Mouse (Mus musculus) brain, embryonic 18.5 days (tissue): Measurements from ENCODE around the gene Aplf.

Experiments used
- DNase-seq: peaks from one replicate; pipeline ENCODE4 v3.0.0-alpha.2; 2012; ENCODE audit warnings: low read depth, low spot score

The Aplf gene

DNA sequence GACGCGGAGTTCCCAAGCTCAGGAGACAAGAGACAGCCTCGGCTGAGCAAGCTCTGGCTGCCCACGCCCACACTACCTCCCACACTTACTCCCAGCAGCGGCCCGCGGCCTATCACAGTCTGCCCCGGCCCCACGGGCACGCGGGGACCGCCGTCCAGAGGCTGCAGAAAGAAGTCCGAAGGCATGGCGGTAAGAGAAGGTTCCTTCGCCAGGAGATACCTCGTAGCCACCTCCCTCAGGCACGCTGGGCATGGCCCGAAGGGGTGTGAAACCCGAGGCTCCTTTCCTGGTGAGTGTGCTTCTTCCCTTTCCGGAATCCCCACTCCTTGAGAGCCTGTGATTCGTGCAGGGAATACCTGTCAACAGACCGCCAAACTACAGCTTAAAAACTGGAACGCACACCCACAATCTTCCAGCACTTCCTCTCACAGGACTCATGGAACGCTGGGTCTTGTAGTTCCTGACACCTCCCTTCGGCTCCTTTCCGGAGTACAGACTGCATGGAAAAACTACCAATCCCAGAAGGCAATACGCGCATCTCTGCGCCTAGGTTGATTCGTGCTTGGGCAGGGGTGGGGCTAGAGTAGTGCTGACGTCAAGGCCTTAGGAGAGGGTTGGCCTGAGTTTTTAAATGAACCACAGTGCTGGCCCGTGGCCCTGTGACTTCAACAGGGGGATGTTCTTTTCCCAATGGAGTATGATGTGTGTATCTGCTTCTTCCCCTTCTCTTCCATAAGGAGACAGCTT, at the start of gene Aplf:
TSS of gene Aplf (minus strand) at position 423 of the 747 bp plus-strand sequence.
- DNase-seq = peak; percentile 97

DNA sequence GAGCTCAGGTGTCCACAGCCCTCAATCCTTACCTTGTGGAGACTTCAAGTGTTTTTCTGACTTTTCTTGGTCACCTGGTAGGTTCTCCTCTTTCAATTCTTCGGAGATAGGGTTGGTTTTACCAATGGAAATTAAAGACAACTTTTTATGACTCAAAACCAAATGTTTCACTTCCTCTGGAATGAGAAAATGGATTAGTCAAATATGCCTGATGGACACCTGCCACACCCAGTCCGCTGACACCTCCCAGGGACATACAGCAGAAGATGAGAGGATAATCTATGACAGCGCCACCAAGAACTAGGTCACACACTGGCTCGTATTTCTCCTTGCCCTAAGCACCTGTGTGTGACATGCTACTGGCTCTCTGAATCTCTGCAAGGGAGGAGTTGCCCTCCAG, 42.1 kb upstream of the Aplf start:
- no peak for DNase-seq

GRCm38 (mm10) chr6:87712311-87712710, 40.3 kb upstream of the Aplf start:
- no peak for DNase-seq

- DNase-seq = no peak
Measured at GRCm38 (mm10) chr6:87706246-87706645, 34.3 kb upstream of the Aplf start.

GRCm38 (mm10) chr6:87696544-87696943, 24.6 kb upstream of the Aplf start:
- DNase-seq = peak; percentile 40

GRCm38 (mm10) chr6:87695947-87696346, 24.0 kb upstream of the Aplf start:
- no peak for DNase-seq

DNA sequence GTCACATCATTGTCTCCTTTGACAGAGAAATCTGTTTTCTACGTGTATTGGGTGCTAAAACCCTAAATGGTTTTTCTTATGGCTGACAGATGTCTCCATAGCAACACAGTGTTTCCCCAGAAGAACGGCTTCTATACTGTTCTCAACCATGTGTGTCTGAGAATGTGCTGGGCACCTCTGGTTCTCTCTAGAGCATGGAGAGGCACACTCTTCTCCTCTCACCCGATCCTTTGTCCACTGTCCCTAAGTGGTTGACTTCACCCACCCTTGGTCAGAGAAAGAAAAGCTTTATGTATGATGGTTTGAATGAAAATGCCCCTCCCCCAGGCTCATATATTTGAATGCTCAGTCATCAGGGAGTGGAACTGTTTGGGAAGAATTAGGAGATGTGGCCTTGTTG, 8.4 kb upstream of the Aplf start:
- DNase-seq = no peak

GRCm38 (mm10) chr6:87672661-87673060, 668 bp upstream of the Aplf start:
- DNase-seq = no peak

GRCm38 (mm10) chr6:87671353-87671752, 640 bp downstream of the Aplf start:
- DNase-seq = no peak

DNA sequence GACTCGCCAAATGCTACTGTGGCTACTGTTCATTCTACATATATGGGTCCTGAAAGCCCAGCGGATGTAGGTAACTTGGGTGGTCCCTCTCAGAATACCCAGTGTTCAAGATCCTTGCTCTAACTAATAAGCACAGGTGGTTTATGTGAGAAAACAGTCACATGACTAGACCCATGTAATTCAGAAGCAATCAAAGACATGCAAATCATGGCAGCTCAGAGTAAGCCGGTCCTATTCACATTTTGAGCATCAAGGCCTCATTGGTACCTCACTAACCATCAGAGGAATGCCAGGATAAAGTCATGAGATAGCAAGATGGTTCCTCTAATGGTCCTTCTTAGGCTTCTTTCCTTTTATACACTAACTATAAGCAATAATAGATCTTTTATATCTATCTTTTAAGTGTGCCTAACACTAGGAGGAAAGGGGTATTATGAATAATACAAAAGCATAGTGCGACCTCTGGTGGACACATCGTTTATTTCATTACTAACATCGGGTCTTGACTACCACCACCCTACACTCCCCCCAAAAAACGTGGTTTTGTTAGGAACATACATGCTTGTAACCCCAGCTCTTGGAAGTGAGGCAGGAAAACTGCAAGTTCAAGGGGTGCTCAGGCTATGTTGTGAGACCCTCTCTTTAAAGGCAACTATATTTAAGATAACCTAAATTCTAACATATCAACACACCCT, 2.0 kb downstream of the Aplf start:
- DNase-seq = no peak

GRCm38 (mm10) chr6:87668733-87669132, 3.3 kb downstream of the Aplf start:
- no peak for DNase-seq

- no peak for DNase-seq
Measured at GRCm38 (mm10) chr6:87667804-87668203, 4.2 kb downstream of the Aplf start.

GRCm38 (mm10) chr6:87663445-87663844, 8.5 kb downstream of the Aplf start:
- DNase-seq = no peak

- DNase-seq = no peak
Measured at GRCm38 (mm10) chr6:87662197-87662596, 9.8 kb downstream of the Aplf start.

DNA sequence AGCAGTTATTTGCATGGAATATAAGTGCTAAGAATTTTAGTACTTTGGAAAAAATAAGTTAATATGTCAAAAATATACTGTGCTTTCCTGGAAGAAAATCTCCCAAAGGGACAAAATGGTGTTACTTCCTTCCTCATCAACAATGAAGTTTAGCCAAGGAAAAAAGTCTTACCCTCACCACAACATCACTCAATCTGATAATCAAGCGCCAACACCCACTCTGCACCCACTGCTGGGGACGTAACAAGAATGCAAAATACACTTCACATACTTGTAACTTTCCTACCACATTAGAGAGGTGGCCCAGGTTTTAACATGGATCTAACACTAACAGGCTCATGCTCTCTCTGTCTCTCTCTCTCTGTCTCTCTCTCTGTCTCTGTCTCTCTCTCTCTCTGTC, 10.3 kb downstream of the Aplf start:
- no peak for DNase-seq

- DNase-seq = no peak
Measured at GRCm38 (mm10) chr6:87658816-87659215, 13.2 kb downstream of the Aplf start.

- DNase-seq = no peak
Measured at GRCm38 (mm10) chr6:87653904-87654638, 17.9 kb downstream of the Aplf start.

DNA sequence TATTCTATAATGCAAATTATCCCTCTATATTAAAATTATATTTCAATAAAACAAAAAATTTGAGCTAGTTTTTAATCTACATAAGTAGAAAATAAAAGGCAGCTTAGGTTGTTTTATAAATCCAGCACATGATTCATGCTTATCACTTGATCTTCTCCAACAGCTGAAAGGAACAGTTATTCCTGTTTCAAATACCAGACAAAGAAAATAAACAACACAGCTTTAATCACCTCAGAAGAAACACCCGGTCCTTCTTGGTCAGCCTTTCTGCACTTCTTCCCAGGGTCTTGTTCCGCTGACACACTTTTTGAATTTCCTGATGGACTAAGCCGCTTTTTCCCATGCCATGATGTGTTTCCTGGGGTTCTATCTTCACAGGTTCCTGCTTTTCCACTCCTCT, 18.5 kb downstream of the Aplf start:
- DNase-seq = no peak

- no peak for DNase-seq
Measured at GRCm38 (mm10) chr6:87652670-87653069, 19.3 kb downstream of the Aplf start.

DNA sequence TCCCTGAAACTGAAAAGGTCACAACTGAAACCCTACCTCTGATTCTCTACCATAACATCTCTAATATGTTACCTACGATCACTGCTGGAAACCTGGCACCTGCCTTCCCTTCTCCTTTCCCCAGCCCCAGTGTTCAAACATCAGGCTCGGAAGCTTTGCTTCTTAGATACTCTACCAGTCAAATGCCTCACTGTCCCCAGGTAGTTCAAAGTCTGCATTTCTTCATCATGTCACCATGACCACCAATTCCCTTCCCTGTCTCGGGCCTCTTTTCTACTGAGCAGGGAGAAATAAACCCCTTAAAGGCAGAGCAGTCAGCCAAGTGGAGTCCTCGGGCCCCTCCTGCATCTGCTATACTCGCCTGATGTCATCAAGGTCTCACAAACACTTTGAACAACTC, 20.2 kb downstream of the Aplf start:
- DNase-seq = no peak

- DNase-seq = no peak
Measured at GRCm38 (mm10) chr6:87638134-87638660, 33.8 kb downstream of the Aplf start.

GRCm38 (mm10) chr6:87632176-87632575, 39.8 kb downstream of the Aplf start:
- DNase-seq = no peak
